Mouse (Mus musculus) large intestine, adult 2 months (tissue): ENCODE measurements around the gene Psmc3. TPM values are rescaled to one million over a fixed set of nuclear protein-coding genes. Genes with fewer than 3 reads are reported as not detected.

Experiments
- DNase-seq: peaks from one replicate; pipeline ENCODE4 v3.0.0-alpha.2; 2012; ENCODE audit warnings: low read depth, low spot score
- WGBS: fragments of 180-500 bp; shearing (Covaris S2); methylation state at CpG from one replicate; pipeline ENCODE4 v1.1.7; 2018; 5-methylcytosine and 5-hydroxymethylcytosine counted together
- polyA plus RNA-seq: library from polyadenylated mRNA; depleted of rRNA; stranded (reverse); fragments of >200 nt; gene quantifications from 2 replicates; pipeline ENCODE4 v1.2.3, GENCODE M21; 2012

Psmc3 gene
- polyA plus RNA-seq, 1 experiment = 116 TPM

DNA sequence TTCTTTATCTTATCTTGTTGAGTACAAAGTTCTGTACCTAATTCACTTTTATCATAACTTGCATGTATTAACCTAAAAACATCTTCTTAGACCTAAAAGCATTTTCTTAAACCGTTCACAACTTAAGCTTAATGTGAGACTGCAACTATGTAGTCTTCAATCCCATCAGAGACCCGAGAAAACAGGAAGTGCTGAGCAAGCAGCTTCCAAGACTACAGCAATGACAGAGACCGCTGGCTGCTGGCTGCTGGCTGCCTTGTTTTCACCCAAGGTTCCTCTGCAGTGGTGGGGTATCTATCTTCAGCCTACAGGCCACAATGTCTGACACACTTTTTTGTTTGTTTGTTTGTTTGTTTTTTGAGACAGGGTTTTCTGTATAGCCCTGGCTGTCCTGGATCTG, 1.9 kb upstream of the Psmc3 start:
- 76% methylated on average over 3 of the region's 3 CpGs for WGBS
- DNase-seq = no peak

DNA sequence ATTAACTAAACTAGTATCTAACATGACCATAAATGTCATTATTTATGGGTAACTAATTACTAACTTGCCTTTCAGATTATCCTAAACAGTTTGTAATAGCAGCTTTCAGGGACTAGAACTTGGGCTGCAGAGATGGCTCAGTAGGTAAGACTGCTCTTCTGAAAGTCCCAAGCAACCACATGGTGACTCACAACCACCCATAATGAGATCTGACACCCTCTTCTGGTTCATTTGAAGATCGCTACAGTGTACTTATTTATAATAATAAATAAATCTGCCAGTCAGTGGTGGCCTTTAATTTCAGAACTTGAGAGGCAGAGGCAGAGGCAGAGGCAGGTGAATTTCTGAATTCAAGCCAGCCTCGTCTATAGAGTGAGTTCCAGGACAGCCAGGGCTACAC, 1.1 kb upstream of the Psmc3 start:
- WGBS = 31% methylated on average over 2 of the region's 2 CpGs
- DNase-seq = no peak

GRCm38 (mm10) chr2:91053181-91053933, 452 bp upstream of the Psmc3 start:
- 0% methylated on average over 6 of the region's 6 CpGs for WGBS
- no peak for DNase-seq

DNA sequence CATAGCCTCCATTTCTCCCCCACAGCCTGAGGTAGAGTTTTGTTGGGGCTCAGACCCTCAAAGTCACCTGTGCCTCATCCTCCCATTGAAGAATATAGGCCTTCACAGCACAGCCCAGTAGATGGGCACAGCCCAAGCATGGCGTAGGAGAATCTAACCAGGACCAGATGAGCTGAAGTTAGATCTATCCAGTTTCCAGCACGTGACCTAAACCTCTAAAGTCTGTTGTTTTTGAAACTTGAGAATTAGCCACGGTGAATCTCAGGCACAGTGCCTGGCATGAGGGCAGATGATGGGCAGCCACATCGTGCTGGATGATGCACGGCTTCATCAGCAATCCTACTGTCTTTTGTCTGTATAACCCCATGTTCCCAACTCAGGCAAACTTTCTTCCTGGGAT, 4.6 kb downstream of the Psmc3 start:
- 94% methylated on average over 5 of the region's 5 CpGs for WGBS
- DNase-seq = no peak

DNA sequence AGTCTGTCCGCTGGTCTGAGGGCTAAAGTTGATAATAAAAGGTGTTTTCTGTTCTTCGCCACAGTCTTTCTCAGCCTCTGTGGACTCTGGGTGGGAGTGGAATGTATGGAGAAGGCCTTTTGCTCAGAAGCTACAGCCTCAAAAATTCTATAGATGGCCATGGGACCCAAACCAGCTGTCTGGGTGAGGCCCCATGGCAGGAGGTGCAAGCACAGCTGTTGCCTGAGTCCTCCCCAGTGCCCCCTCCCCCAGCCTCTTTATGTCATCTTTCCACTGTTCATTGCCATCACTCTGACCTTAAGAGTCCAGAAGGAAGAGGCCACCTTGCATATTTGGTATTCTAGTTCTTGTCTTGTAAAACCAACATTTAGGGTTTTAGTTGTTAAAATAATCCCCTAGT, 5.6 kb downstream of the Psmc3 start:
- 98% methylated on average over 2 of the region's 2 CpGs for WGBS

GRCm38 (mm10) chr2:91060544-91061355, 6.9 kb downstream of the Psmc3 start:
- 78% methylated on average over 10 of the region's 10 CpGs for WGBS
- no peak for DNase-seq

More for the DNA sequence above, 5.6 kb downstream of the Psmc3 start:
- no peak for DNase-seq

DNA sequence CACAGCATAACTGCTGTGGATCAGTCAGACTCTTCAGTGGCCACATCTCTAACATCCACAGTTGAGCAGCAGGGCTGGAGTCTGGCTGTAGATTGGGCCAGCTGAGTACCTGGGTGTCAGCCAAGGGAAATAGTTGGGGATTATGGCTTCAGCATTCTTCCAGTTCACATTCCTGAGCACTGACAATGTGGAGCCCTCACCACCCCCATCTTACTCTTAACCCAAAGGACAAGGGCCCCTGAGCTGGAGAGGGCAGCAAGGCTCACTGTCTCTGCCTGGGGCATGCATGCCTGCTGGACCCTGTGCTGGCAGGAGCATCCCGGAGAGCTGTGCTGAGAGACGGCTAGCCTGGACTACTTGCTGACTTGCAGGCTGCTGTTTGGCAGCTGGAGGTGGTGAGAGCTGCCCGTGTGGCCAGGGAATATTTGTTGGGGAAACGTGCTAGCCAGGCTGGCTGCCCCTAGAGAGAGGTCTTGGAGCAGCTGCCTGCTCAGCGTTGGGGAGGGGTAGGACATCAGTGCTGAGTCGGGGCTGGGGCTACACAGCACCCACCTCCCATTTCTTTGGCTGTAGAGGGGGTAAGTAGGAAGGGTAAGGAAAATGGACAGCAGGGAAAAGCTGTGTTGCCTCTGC, 8.2 kb downstream of the Psmc3 start:
- whole genome bisulfite sequencing = 73% methylated on average over 6 of the region's 6 CpGs
- DNase-seq = no peak

GRCm38 (mm10) chr2:91062779-91063606, 9.2 kb downstream of the Psmc3 start:
- DNase-seq = no peak
- WGBS = 88% methylated on average over 16 of the region's 16 CpGs

- DNase-seq = no peak
- 87% methylated on average over 6 of the region's 6 CpGs for WGBS
These were observed 10.4 kb downstream of the Psmc3 start for GRCm38 (mm10) chr2:91064211-91064610.

GRCm38 (mm10) chr2:91065544-91065943, 11.7 kb downstream of the Psmc3 start:
- WGBS = 59% methylated on average over 3 of the region's 3 CpGs
- DNase-seq = no peak

GRCm38 (mm10) chr2:91066455-91066854, 12.6 kb downstream of the Psmc3 start:
- WGBS = 65% methylated on average over 3 of the region's 3 CpGs
- no peak for DNase-seq

DNA sequence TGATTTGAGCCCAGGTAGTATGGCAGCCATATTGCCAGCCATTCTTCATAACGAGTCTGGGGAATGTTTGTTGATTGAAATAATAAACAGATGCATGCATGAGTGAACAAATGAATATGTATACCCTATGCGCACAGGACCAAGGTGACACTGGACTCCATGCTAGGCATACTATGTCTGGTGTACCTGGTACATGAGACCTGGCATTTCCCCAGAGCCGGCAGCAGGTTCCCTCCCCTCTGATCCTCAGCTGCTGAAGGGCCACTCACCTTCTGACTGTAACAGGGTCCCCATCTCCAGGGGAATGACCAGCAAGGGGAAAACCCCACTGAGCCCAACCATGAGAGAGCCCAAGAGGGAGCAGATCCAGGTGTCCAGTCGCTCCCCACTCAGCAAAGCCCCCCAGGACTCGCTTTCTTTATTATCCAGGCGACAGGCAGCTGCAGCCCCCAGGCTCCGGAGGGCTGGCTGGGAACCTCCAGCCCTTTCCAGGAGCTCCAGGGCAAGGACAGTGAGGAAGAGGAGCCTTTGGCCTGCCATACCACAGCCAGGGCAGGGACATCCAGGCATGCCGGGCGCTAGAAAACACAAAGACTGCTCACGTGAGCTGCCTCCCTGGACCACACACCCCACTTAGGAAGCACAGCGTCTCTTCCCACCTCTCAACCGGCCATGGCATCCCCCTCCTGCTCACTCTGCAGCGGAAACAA, 14.5 kb downstream of the Psmc3 start:
- DNase-seq = no peak
- 61% methylated on average over 13 of the region's 13 CpGs for WGBS

- WGBS = 27% methylated on average over 6 of the region's 6 CpGs
These were observed 15.0 kb downstream of the Psmc3 start for GRCm38 (mm10) chr2:91068872-91069165.

GRCm38 (mm10) chr2:91069306-91070000, 15.6 kb downstream of the Psmc3 start:
- WGBS = 9% methylated on average over 14 of the region's 14 CpGs

More at GRCm38 (mm10) chr2:91068872-91069165, 15.0 kb downstream of the Psmc3 start:
- DNase-seq = no peak

GRCm38 (mm10) chr2:91070076-91070800, 16.4 kb downstream of the Psmc3 start, which contains the start of gene Slc39a13:
Gene Slc39a13, minus strand, starts transcription at chr2:91070417.
- under 1% methylated on average over 63 of the region's 69 CpGs for WGBS
- peak; percentile 73 for DNase-seq

More at GRCm38 (mm10) chr2:91069306-91070000, 15.6 kb downstream of the Psmc3 start:
- DNase-seq = no peak

DNA sequence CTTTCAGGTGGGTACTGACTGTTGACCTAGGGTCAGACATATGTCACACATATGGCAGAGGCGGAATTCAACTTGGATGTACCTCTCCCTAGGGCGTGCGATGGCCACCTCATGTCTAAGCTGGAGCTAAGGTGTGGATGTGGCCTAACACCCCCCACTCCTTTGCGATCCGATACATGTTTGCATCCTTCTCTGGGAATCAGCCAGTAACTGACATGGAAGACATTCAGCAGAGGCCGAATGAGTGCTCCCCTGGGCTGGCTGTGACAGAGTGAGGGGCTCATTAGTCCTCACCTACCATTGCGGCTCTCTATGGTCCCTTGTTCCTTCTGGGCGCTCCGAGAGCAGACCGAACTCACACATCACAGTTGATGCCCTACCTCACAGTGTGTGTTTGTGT, 17.2 kb downstream of the Psmc3 start:
- DNase-seq = no peak
- WGBS = 90% methylated on average over 10 of the region's 10 CpGs

- 22% methylated on average over 1 of the region's 1 CpGs for WGBS
These were observed 18.3 kb downstream of the Psmc3 start for GRCm38 (mm10) chr2:91072092-91072491.

DNA sequence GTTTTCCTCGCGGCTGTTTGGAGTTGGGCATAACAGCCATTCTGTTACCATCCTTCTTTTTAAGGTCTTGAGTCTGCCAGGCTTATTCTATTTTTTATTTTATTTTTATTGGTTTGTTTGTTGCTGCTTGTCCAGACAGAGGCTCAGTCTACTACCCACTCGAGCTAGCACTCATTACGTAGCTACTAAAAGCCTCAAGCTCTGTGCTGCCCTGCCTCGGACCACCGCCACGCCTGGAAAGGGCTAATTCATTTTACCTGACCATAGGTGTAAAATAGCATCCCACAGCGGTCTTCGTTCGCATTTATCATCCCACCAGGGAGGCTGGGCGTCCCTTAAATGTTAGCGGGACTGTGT, 24.1 kb downstream of the Psmc3 start:
- DNase-seq = no peak
- 20% methylated on average over 12 of the region's 12 CpGs for WGBS

More at GRCm38 (mm10) chr2:91072092-91072491, 18.3 kb downstream of the Psmc3 start:
- DNase-seq = no peak
